Mouse (Mus musculus): ENCODE measurements around the gene Fmnl2. TPM values are rescaled to one million over a fixed set of nuclear protein-coding genes. Genes with fewer than 3 reads are reported as not detected.

Fmnl2 gene
- polyA plus RNA-seq, 1 experiment from 2014 or later: 1.0 TPM

GRCm38 (mm10) chr2:52896995-52897394 is 39.3 kb downstream of the Fmnl2 start:
- Histone ChIP-seq H3K4me2 (ENCODE audit: low read depth, low read length) (no peak overlapping the region), H3K27ac (ENCODE audit: low read length) (no peak overlapping the region), H3K9ac (ENCODE audit: low read length) (no peak overlapping the region), H3K36me3 (ENCODE audit: control insufficient read depth, insufficient read depth) (no peaks in the 10 kb centered on the region), H3K27me3 (ENCODE audit: control insufficient read depth, insufficient read depth, low read length) (no peaks in the 10 kb centered on the region), H3K4me1 (ENCODE audit: control insufficient read depth, insufficient read depth, low read length) (peaks cover 8% of the 10 kb centered on the region; the same call in 1 of the 2 replicates), H3K4me3 (ENCODE audit: low read length) (no peak overlapping the region), H3K9me3 (replicated peaks; ENCODE audit: control insufficient read depth, low read length) (no peaks in the 10 kb centered on the region)
- 77% methylated on average over 3 of the region's 3 CpGs for WGBS
- ATAC-seq (replicated peaks; ENCODE audit: extremely low read depth, insufficient read depth, low FRiP score): no peak

- WGBS: 94% methylated on average over 4 of the region's 4 CpGs
- H3K36me3 ChIP-seq (ENCODE audit: control insufficient read depth, insufficient read depth): no peaks in the 10 kb centered on the region
- no peaks in the 10 kb centered on the region for H3K27me3 ChIP-seq (ENCODE audit: control insufficient read depth, insufficient read depth, low read length)
- ATAC-seq (replicated peaks; ENCODE audit: extremely low read depth, insufficient read depth, low FRiP score): no peak
- H3K4me2 ChIP-seq (ENCODE audit: low read depth, low read length): no peak overlapping the region
- H3K27ac ChIP-seq (ENCODE audit: low read length): no peak overlapping the region
- H3K4me3 ChIP-seq (ENCODE audit: low read length): no peak overlapping the region
- H3K9me3 ChIP-seq (replicated peaks; ENCODE audit: control insufficient read depth, low read length): no peaks in the 10 kb centered on the region
- H3K4me1 ChIP-seq (ENCODE audit: control insufficient read depth, insufficient read depth, low read length): no peaks in the 10 kb centered on the region; the same call in 1 of the 2 replicates
- H3K9ac ChIP-seq (ENCODE audit: low read length): no peak overlapping the region
These were observed 43.1 kb downstream of the Fmnl2 start for GRCm38 (mm10) chr2:52900780-52901179.

GRCm38 (mm10) chr2:52901300-52902013 is 43.8 kb downstream of the Fmnl2 start:
- Histone ChIP-seq H3K4me1 (ENCODE audit: control insufficient read depth, insufficient read depth, low read length) (no peaks in the 10 kb centered on the region; the same call in 1 of the 2 replicates), H3K9ac (ENCODE audit: low read length) (no peak overlapping the region), H3K9me3 (replicated peaks; ENCODE audit: control insufficient read depth, low read length) (no peaks in the 10 kb centered on the region), H3K27me3 (ENCODE audit: control insufficient read depth, insufficient read depth, low read length) (no peaks in the 10 kb centered on the region), H3K27ac (ENCODE audit: low read length) (no peak overlapping the region), H3K4me2 (ENCODE audit: low read depth, low read length) (no peak overlapping the region), H3K36me3 (ENCODE audit: control insufficient read depth, insufficient read depth) (no peaks in the 10 kb centered on the region), H3K4me3 (ENCODE audit: low read length) (no peak overlapping the region)
- WGBS: 81% methylated on average over 6 of the region's 6 CpGs
- no peak for ATAC-seq (replicated peaks; ENCODE audit: extremely low read depth, insufficient read depth, low FRiP score)

GRCm38 (mm10) chr2:52902456-52902855 is 44.8 kb downstream of the Fmnl2 start:
- no peaks in the 10 kb centered on the region for H3K9me3 ChIP-seq (replicated peaks; ENCODE audit: control insufficient read depth, low read length)
- WGBS: 86% methylated on average over 3 of the region's 3 CpGs
- no peak for ATAC-seq (replicated peaks; ENCODE audit: extremely low read depth, insufficient read depth, low FRiP score)
- no peak overlapping the region for H3K4me2 ChIP-seq (ENCODE audit: low read depth, low read length)
- no peak overlapping the region for H3K27ac ChIP-seq (ENCODE audit: low read length)
- H3K36me3 ChIP-seq (ENCODE audit: control insufficient read depth, insufficient read depth): no peaks in the 10 kb centered on the region
- no peaks in the 10 kb centered on the region; the same call in 1 of the 2 replicates for H3K4me1 ChIP-seq (ENCODE audit: control insufficient read depth, insufficient read depth, low read length)
- H3K9ac ChIP-seq (ENCODE audit: low read length): no peak overlapping the region
- H3K27me3 ChIP-seq (ENCODE audit: control insufficient read depth, insufficient read depth, low read length): no peaks in the 10 kb centered on the region
- H3K4me3 ChIP-seq (ENCODE audit: low read length): no peak overlapping the region

- no peak for ATAC-seq (replicated peaks; ENCODE audit: extremely low read depth, insufficient read depth, low FRiP score)
- 56% methylated on average over 8 of the region's 8 CpGs for WGBS
- H3K9ac ChIP-seq (ENCODE audit: low read length): no peak overlapping the region
These were observed 45.7 kb downstream of the Fmnl2 start for GRCm38 (mm10) chr2:52903228-52903963.

GRCm38 (mm10) chr2:52904526-52904925 is 46.9 kb downstream of the Fmnl2 start:
- no peak overlapping the region for H3K9ac ChIP-seq (ENCODE audit: low read length)
- no peak overlapping the region for H3K4me3 ChIP-seq (ENCODE audit: low read length)
- no peaks in the 10 kb centered on the region for H3K27me3 ChIP-seq (ENCODE audit: control insufficient read depth, insufficient read depth, low read length)
- no peaks in the 10 kb centered on the region; the same call in 1 of the 2 replicates for H3K4me1 ChIP-seq (ENCODE audit: control insufficient read depth, insufficient read depth, low read length)
- H3K36me3 ChIP-seq (ENCODE audit: control insufficient read depth, insufficient read depth): no peaks in the 10 kb centered on the region
- ATAC-seq (replicated peaks; ENCODE audit: extremely low read depth, insufficient read depth, low FRiP score): no peak
- H3K4me2 ChIP-seq (ENCODE audit: low read depth, low read length): no peak overlapping the region
- no peaks in the 10 kb centered on the region for H3K9me3 ChIP-seq (replicated peaks; ENCODE audit: control insufficient read depth, low read length)
- no peak overlapping the region for H3K27ac ChIP-seq (ENCODE audit: low read length)
- WGBS: 66% methylated on average over 5 of the region's 5 CpGs

More at GRCm38 (mm10) chr2:52903228-52903963, 45.7 kb downstream of the Fmnl2 start:
- H3K36me3 ChIP-seq (ENCODE audit: control insufficient read depth, insufficient read depth): no peaks in the 10 kb centered on the region
- no peak overlapping the region for H3K4me2 ChIP-seq (ENCODE audit: low read depth, low read length)
- no peaks in the 10 kb centered on the region; the same call in 1 of the 2 replicates for H3K4me1 ChIP-seq (ENCODE audit: control insufficient read depth, insufficient read depth, low read length)
- no peaks in the 10 kb centered on the region for H3K27me3 ChIP-seq (ENCODE audit: control insufficient read depth, insufficient read depth, low read length)
- H3K9me3 ChIP-seq (replicated peaks; ENCODE audit: control insufficient read depth, low read length): no peaks in the 10 kb centered on the region
- H3K27ac ChIP-seq (ENCODE audit: low read length): no peak overlapping the region
- no peak overlapping the region for H3K4me3 ChIP-seq (ENCODE audit: low read length)

- no peak overlapping the region for H3K4me3 ChIP-seq (ENCODE audit: low read length)
- WGBS: 48% methylated on average over 2 of the region's 2 CpGs
- H3K9me3 ChIP-seq (replicated peaks; ENCODE audit: control insufficient read depth, low read length): no peaks in the 10 kb centered on the region
- H3K27ac ChIP-seq (ENCODE audit: low read length): no peak overlapping the region
- H3K27me3 ChIP-seq (ENCODE audit: control insufficient read depth, insufficient read depth, low read length): no peaks in the 10 kb centered on the region
- H3K9ac ChIP-seq (ENCODE audit: low read length): no peak overlapping the region
- no peaks in the 10 kb centered on the region for H3K36me3 ChIP-seq (ENCODE audit: control insufficient read depth, insufficient read depth)
- H3K4me2 ChIP-seq (ENCODE audit: low read depth, low read length): no peak overlapping the region
- ATAC-seq (replicated peaks; ENCODE audit: extremely low read depth, insufficient read depth, low FRiP score): no peak
- no peaks in the 10 kb centered on the region for H3K4me1 ChIP-seq (ENCODE audit: control insufficient read depth, insufficient read depth, low read length)
These were observed 55.7 kb downstream of the Fmnl2 start for GRCm38 (mm10) chr2:52913311-52913710.

- Histone ChIP-seq H3K27ac (ENCODE audit: low read length) (no peak overlapping the region), H3K4me2 (ENCODE audit: low read depth, low read length) (no peak overlapping the region), H3K36me3 (ENCODE audit: control insufficient read depth, insufficient read depth) (no peaks in the 10 kb centered on the region), H3K9ac (ENCODE audit: low read length) (no peak overlapping the region), H3K27me3 (ENCODE audit: control insufficient read depth, insufficient read depth, low read length) (no peaks in the 10 kb centered on the region), H3K9me3 (replicated peaks; ENCODE audit: control insufficient read depth, low read length) (no peaks in the 10 kb centered on the region), H3K4me3 (ENCODE audit: low read length) (no peak overlapping the region), H3K4me1 (ENCODE audit: control insufficient read depth, insufficient read depth, low read length) (no peaks in the 10 kb centered on the region)
- no peak for ATAC-seq (replicated peaks; ENCODE audit: extremely low read depth, insufficient read depth, low FRiP score)
- 34% methylated on average over 5 of the region's 5 CpGs for WGBS
These were observed 56.1 kb downstream of the Fmnl2 start for GRCm38 (mm10) chr2:52913746-52914145.

- 84% methylated on average over 5 of the region's 5 CpGs for WGBS
- ATAC-seq (replicated peaks; ENCODE audit: extremely low read depth, insufficient read depth, low FRiP score): no peak
- no peak overlapping the region for H3K4me2 ChIP-seq (ENCODE audit: low read depth, low read length)
- H3K4me1 ChIP-seq (ENCODE audit: control insufficient read depth, insufficient read depth, low read length): no peaks in the 10 kb centered on the region
- H3K27ac ChIP-seq (ENCODE audit: low read length): no peak overlapping the region
- H3K9me3 ChIP-seq (replicated peaks; ENCODE audit: control insufficient read depth, low read length): no peaks in the 10 kb centered on the region
- no peaks in the 10 kb centered on the region for H3K27me3 ChIP-seq (ENCODE audit: control insufficient read depth, insufficient read depth, low read length)
- no peak overlapping the region for H3K9ac ChIP-seq (ENCODE audit: low read length)
- H3K4me3 ChIP-seq (ENCODE audit: low read length): no peak overlapping the region
- H3K36me3 ChIP-seq (ENCODE audit: control insufficient read depth, insufficient read depth): no peaks in the 10 kb centered on the region
These were observed 57.9 kb downstream of the Fmnl2 start for GRCm38 (mm10) chr2:52915536-52915935.
